Mouse (Mus musculus) CH12.LX (cell line): ENCODE data around the gene Gpr89. TPM values are rescaled to one million over a fixed set of nuclear protein-coding genes. Genes with fewer than 3 reads are reported as not detected.

Experiments used
- DNase-seq: peaks from one replicate; pipeline ENCODE4 v3.0.0-alpha.2; 2013; ENCODE audit errors: extremely low read depth
- H3K27ac ChIP-seq: 2 replicates; pipeline ENCODE4 v1.5.1; 2012; ENCODE audit warnings: low read depth, mild to moderate bottlenecking, control low read depth, moderate library complexity; ENCODE audit not compliant: insufficient read depth
- H3K27me3 ChIP-seq: replicated peaks from 2 replicates; pipeline ENCODE3; 2012; ENCODE audit warnings: inconsistent platforms
- H3K36me3 ChIP-seq, 2 experiments: replicated peaks in 1 of 2; 2 replicates each; pipeline versions ENCODE3 to v1.6.1; 2012; ENCODE audit warnings: inconsistent platforms in 1 of 2, low read length in 1 of 2, mild to moderate bottlenecking in 1 of 2, mixed read lengths in 1 of 2, moderate library complexity in 1 of 2; ENCODE audit not compliant: control insufficient read depth in 1 of 2, insufficient read depth in 1 of 2
- H3K4me1 ChIP-seq, 2 experiments: 2 replicates each; pipeline ENCODE4 v1.6.1; 2012; ENCODE audit warnings: inconsistent platforms in 1 of 2, moderate library complexity in 1 of 2; ENCODE audit not compliant: insufficient read depth in 2 of 2, control insufficient read depth in 1 of 2
- H3K4me2 ChIP-seq: 2 replicates; pipeline ENCODE4 v1.6.1; 2012; ENCODE audit warnings: low read depth, mild to moderate bottlenecking, control low read depth; ENCODE audit not compliant: poor library complexity, insufficient read depth, severe bottlenecking
- H3K4me3 ChIP-seq, 3 experiments: fragments of 150-350 bp in 1 of 3; sonication (generic) in 1 of 3; replicated peaks in 1 of 3; 2 replicates each; pipeline versions ENCODE3 to v1.5.1; 2011 to 2012; ENCODE audit warnings: low read depth in 2 of 3, low read length in 2 of 3, mild to moderate bottlenecking in 2 of 3, moderate library complexity in 2 of 3, control low read depth in 1 of 3, improper control_type of control experiment in 1 of 3, inconsistent platforms in 1 of 3, mixed read lengths in 1 of 3; ENCODE audit not compliant: poor library complexity in 1 of 3
- H3K79me2 ChIP-seq: replicated peaks from 2 replicates; pipeline ENCODE4 v1.6.1; 2012; ENCODE audit warnings: mild to moderate bottlenecking, moderate library complexity; ENCODE audit not compliant: control insufficient read depth, poor library complexity, insufficient read depth, severe bottlenecking; ENCODE audit errors: extremely low read depth
- H3K9ac ChIP-seq: 2 replicates; pipeline ENCODE4 v1.6.1; 2012; ENCODE audit warnings: low read depth, mild to moderate bottlenecking, control low read depth, moderate library complexity; ENCODE audit not compliant: insufficient read depth
- H3K9me3 ChIP-seq: replicated peaks from 2 replicates; pipeline ENCODE3; 2012; ENCODE audit warnings: low read length, inconsistent platforms, mixed read lengths
- CHD1 ChIP-seq: IDR thresholded peaks from 2 replicates; pipeline ENCODE4 v1.6.1; 2012; ENCODE audit warnings: low read depth, low read length, improper control_type of control experiment, inconsistent platforms
- CTCF ChIP-seq, 2 experiments: IDR thresholded peaks in 1 of 2; conservative IDR thresholded peaks in 1 of 2; 2 replicates each; pipeline ENCODE4 v1.5.1; 2011 to 2012; ENCODE audit warnings: low read depth in 2 of 2, low read length in 2 of 2, improper control_type of control experiment in 1 of 2, inconsistent platforms in 1 of 2, mild to moderate bottlenecking in 1 of 2, moderate library complexity in 1 of 2
- E2F4 ChIP-seq: IDR thresholded peaks from 2 replicates; pipeline ENCODE4 v1.6.1; 2011; ENCODE audit warnings: low read depth, low read length, improper control_type of control experiment; ENCODE audit not compliant: insufficient replicate concordance
- ELF1 ChIP-seq: IDR thresholded peaks from 2 replicates; pipeline ENCODE4 v1.6.1; 2014; ENCODE audit warnings: low read depth, mild to moderate bottlenecking, inconsistent platforms, low read length, improper control_type of control experiment
- EP300 ChIP-seq: IDR thresholded peaks from 2 replicates; pipeline ENCODE4 v1.6.1; 2011; ENCODE audit warnings: low read length, improper control_type of control experiment
- GABPA ChIP-seq: IDR thresholded peaks from 2 replicates; pipeline ENCODE4 v1.6.1; 2012; ENCODE audit warnings: low read depth, low read length, improper control_type of control experiment, inconsistent platforms; ENCODE audit not compliant: insufficient replicate concordance
- JUN ChIP-seq: IDR thresholded peaks from 2 replicates; pipeline ENCODE4 v1.6.1; 2011; ENCODE audit warnings: low read depth, mild to moderate bottlenecking, low read length, improper control_type of control experiment, moderate library complexity; ENCODE audit not compliant: insufficient read depth
- MAFK ChIP-seq: IDR thresholded peaks from 2 replicates; pipeline ENCODE4 v1.6.1; 2011; ENCODE audit warnings: low read length, improper control_type of control experiment; ENCODE audit not compliant: insufficient replicate concordance
- NRF1 ChIP-seq: IDR thresholded peaks from 2 replicates; pipeline ENCODE4 v1.6.1; 2014; ENCODE audit warnings: low read depth, mild to moderate bottlenecking, inconsistent platforms, low read length, improper control_type of control experiment, moderate library complexity
- PAX5 ChIP-seq: IDR thresholded peaks from 2 replicates; pipeline ENCODE4 v1.6.1; 2012; ENCODE audit warnings: low read length, inconsistent platforms, mixed read lengths
- POLR2AphosphoS2 ChIP-seq: IDR thresholded peaks from 2 replicates; pipeline ENCODE4 v1.6.1; 2011; ENCODE audit warnings: low read depth, low read length, improper control_type of control experiment
- RAD21 ChIP-seq: IDR thresholded peaks from 2 replicates; pipeline ENCODE4 v1.6.1; 2011; ENCODE audit warnings: low read depth, mild to moderate bottlenecking, low read length, improper control_type of control experiment, moderate library complexity
- RCOR1 ChIP-seq: conservative IDR thresholded peaks from 2 replicates; pipeline ENCODE4 v1.6.1; 2012; ENCODE audit warnings: low read depth, mild to moderate bottlenecking, inconsistent platforms, low read length, improper control_type of control experiment
- SIN3A ChIP-seq: IDR thresholded peaks from 2 replicates; pipeline ENCODE4 v1.6.1; 2012; ENCODE audit warnings: low read length, improper control_type of control experiment, inconsistent platforms
- SMC3 ChIP-seq: IDR thresholded peaks from 2 replicates; pipeline ENCODE4 v1.6.1; 2011; ENCODE audit warnings: low read depth, low read length, improper control_type of control experiment
- TBP ChIP-seq: conservative IDR thresholded peaks from 2 replicates; pipeline ENCODE4 v1.6.1; 2011; ENCODE audit warnings: low read depth, low read length, improper control_type of control experiment
- UBTF ChIP-seq: IDR thresholded peaks from 2 replicates; pipeline ENCODE4 v1.6.1; 2012; ENCODE audit warnings: low read depth, mild to moderate bottlenecking, inconsistent platforms, low read length, improper control_type of control experiment, moderate library complexity
- ZC3H11A ChIP-seq: IDR thresholded peaks from 2 replicates; pipeline ENCODE4 v1.6.1; 2012; ENCODE audit warnings: low read depth, mild to moderate bottlenecking, inconsistent platforms, low read length, improper control_type of control experiment
- ZKSCAN1 ChIP-seq: IDR thresholded peaks from 2 replicates; pipeline ENCODE4 v1.6.1; 2012; ENCODE audit warnings: low read depth, inconsistent platforms, low read length, improper control_type of control experiment, borderline replicate concordance
- ZMIZ1 ChIP-seq: IDR thresholded peaks from 2 replicates; pipeline ENCODE4 v1.6.1; 2012; ENCODE audit warnings: low read depth, mild to moderate bottlenecking, inconsistent platforms, low read length, improper control_type of control experiment
- dilution Hi-C: fragments of 300-500 bp; cut with MboI; formaldehyde crosslinking; loops from 2 replicates; pipeline ENCODE4 v1.14.3; 2020; ENCODE audit warnings: low sequenced_read_pairs; ENCODE audit not compliant: extremely low pct_unique_long_range_greater_than_20kb, extremely low pct_ligation_motif_present
- in situ Hi-C: fragments of 300-500 bp; cut with MboI; formaldehyde crosslinking; loops from 3 replicates; pipeline ENCODE4 v1.14.3; 2019; ENCODE audit warnings: low sequenced_read_pairs, low pct_ligation_motif_present, low pct_unique_long_range_greater_than_20kb, mixed read lengths
- polyA plus RNA-seq: library from polyadenylated mRNA; unstranded; fragments of >175 nt; gene quantifications from 2 replicates; pipeline ENCODE4 v1.2.1, GENCODE M21; 2012; ENCODE audit warnings: low read depth; ENCODE audit not compliant: insufficient read length
- total RNA-seq, 2 experiments: library from RNA; depleted of rRNA; stranded (reverse); fragments of 300-350 nt in 1 of 2; fragments of >200 nt in 1 of 2; gene quantifications; 2 replicates each; pipeline ENCODE4 v1.2.3; 2012 to 2014

Gpr89 gene
- total and polyA plus RNA-seq, 3 experiments = 27.9 to 31.3 (median 30.8) TPM

- no peaks in the 10 kb centered on the region for H3K27me3 ChIP-seq
- no peak overlapping the region for H3K27ac ChIP-seq
- H3K4me3 ChIP-seq = no peak overlapping the region
- H3K36me3 ChIP-seq = no peaks in the 10 kb centered on the region
- dilution Hi-C loops (no loop called here), in situ Hi-C loops (loop anchor here (10.0 to 25.0 kb wide), 3 partner anchors 236 to 649 kb away; no protein-coding TSS in a partner anchor)
- H3K79me2 ChIP-seq = no peaks in the 10 kb centered on the region
- DNase-seq = peak; percentile 90
- peak overlapping the region; percentile 14; the same call in 1 of the 2 replicates for H3K4me2 ChIP-seq
- TF ChIP-seq ZC3H11A = peak; percentile 80
- TF ChIP-seq ZMIZ1 = no peak
- TF ChIP-seq PAX5 = no peak
- no peak for TF ChIP-seq E2F4
- TF ChIP-seq CTCF (conservative IDR thresholded peaks at IDR 0.05 in 1 of 2, IDR thresholded peaks at IDR 0.05 in 1 of 2; ENCODE audit: low read depth in 2 of 2, low read length in 2 of 2) = peak; percentile 64 to 96
- no peak for TF ChIP-seq RCOR1
- TF ChIP-seq SMC3 = peak; percentile 96
- TF ChIP-seq RAD21 = peak; percentile 96
- H3K4me1 ChIP-seq = peaks cover 3 to 8% of the 10 kb centered on the region in 2 experiments; a peak in 2 of 4 replicates
- peaks cover 6% of the 10 kb centered on the region for H3K9me3 ChIP-seq
- no peak overlapping the region for H3K9ac ChIP-seq
Measured at GRCm38 (mm10) chr3:96938738-96939137, 33.6 kb upstream of the Gpr89 start.

DNA sequence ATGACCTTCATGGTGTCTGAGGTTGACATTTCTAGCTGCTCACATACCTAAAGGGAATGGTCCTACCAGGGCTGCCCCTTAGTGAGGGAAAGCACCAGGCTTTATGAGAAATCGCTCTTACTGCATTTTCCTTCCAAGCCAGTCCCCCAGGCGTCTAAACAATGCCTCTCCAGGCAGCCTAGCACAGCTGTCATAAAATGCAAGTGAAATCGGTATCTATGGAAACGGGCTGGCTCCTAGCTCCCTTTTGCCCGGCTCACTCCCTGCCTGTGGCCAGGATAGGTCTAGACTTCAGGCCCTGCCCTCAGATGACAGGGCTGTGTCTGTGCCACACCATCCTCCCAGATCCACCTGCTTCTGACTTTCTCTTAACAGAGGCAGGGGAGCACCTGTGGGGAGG lies 32.5 kb upstream of the Gpr89 start:
- dilution Hi-C loops (no loop called here), in situ Hi-C loops (loop anchor here (10.0 to 25.0 kb wide), 3 partner anchors 237 to 650 kb away; no protein-coding TSS in a partner anchor)

GRCm38 (mm10) chr3:96936241-96936640 lies 31.1 kb upstream of the Gpr89 start:
- no peaks in the 10 kb centered on the region for H3K27me3 ChIP-seq
- no peak overlapping the region for H3K27ac ChIP-seq
- H3K79me2 ChIP-seq = no peaks in the 10 kb centered on the region
- H3K9me3 ChIP-seq = no peaks in the 10 kb centered on the region
- dilution Hi-C loops = no loop called here
- H3K4me1 ChIP-seq = peaks cover 3 to 8% of the 10 kb centered on the region in 2 experiments; a peak in 2 of 4 replicates
- TF ChIP-seq SMC3 (peak; percentile 78), CTCF (conservative IDR thresholded peaks at IDR 0.05 in 1 of 2, IDR thresholded peaks at IDR 0.05 in 1 of 2; ENCODE audit: low read depth in 2 of 2, low read length in 2 of 2) (peak; percentile 83 to 94), ZC3H11A (peak; percentile 23; the same call in 1 of the 2 replicates), EP300 (no peak), POLR2AphosphoS2 (no peak), RAD21 (peak; percentile 95), SIN3A (no peak)
- no peak overlapping the region for H3K9ac ChIP-seq
- H3K36me3 ChIP-seq = no peaks in the 10 kb centered on the region
- no peak overlapping the region for H3K4me3 ChIP-seq
- DNase-seq = peak; percentile 77
- in situ Hi-C loops = loop anchor here (10.0 to 25.0 kb wide), 3 partner anchors 239 to 651 kb away; no protein-coding TSS in a partner anchor
- 0 out of 2 replicates have a peak overlapping the region, but pooled peaks have one; percentile 15 for H3K4me2 ChIP-seq

More for the DNA sequence above, 32.5 kb upstream of the Gpr89 start:
- no peak for TF ChIP-seq UBTF
- TF ChIP-seq MAFK = no peak
- no peak for TF ChIP-seq GABPA
- TF ChIP-seq EP300 = no peak
- TF ChIP-seq ELF1 = no peak
- no peak for TF ChIP-seq NRF1
- no peak for TF ChIP-seq RAD21
- TF ChIP-seq JUN = no peak
- no peak for TF ChIP-seq ZKSCAN1
- no peak for TF ChIP-seq TBP
- TF ChIP-seq CHD1 = no peak
- Histone ChIP-seq H3K9ac (no peak overlapping the region), H3K4me1 (peaks cover 3 to 8% of the 10 kb centered on the region in 2 experiments; a peak in 2 of 4 replicates), H3K4me3 (no peak overlapping the region), H3K36me3 (no peaks in the 10 kb centered on the region), H3K27ac (no peak overlapping the region), H3K4me2 (no peak overlapping the region), H3K27me3 (no peaks in the 10 kb centered on the region), H3K9me3 (no peaks in the 10 kb centered on the region), H3K79me2 (no peaks in the 10 kb centered on the region)
- DNase-seq = no peak
